Mouse (Mus musculus) intestine, embryonic 14.5 days (tissue): ENCODE measurements around the gene Rap1gap2. TPM values are rescaled to one million over a fixed set of nuclear protein-coding genes. Genes with fewer than 3 reads are reported as not detected.

ENCODE experiments used
- ATAC-seq: fragments of 200-750 bp; cut with Nextera tagmentation; replicated peaks from 2 replicates; pipeline ENCODE4 v1.8.0; 2017; ENCODE audit warnings: low read depth, moderate number of reproducible peaks, moderate TSS enrichment, moderate library complexity; ENCODE audit not compliant: low FRiP score, low TSS enrichment
- DNase-seq: peaks from one replicate; pipeline ENCODE4 v3.0.0-alpha.2; 2018; ENCODE audit warnings: low spot score
- H3K27ac ChIP-seq: fragments of 300-500 bp; sonication (generic); 2 replicates; pipeline ENCODE4 v1.5.1; 2014; ENCODE audit warnings: low read depth, mild to moderate bottlenecking, control low read depth
- H3K27me3 ChIP-seq: fragments of 300-500 bp; sonication (generic); replicated peaks from 2 replicates; pipeline ENCODE4 v1.6.1; 2014; ENCODE audit warnings: low read length, control low read depth; ENCODE audit not compliant: control insufficient read depth, insufficient read depth
- H3K36me3 ChIP-seq: fragments of 300-500 bp; sonication (generic); 2 replicates; pipeline ENCODE4 v1.6.1; 2014; ENCODE audit warnings: low read length, control low read depth; ENCODE audit not compliant: control insufficient read depth, insufficient read depth
- H3K4me1 ChIP-seq: fragments of 300-500 bp; sonication (generic); replicated peaks from 2 replicates; pipeline ENCODE4 v1.6.1; 2014; ENCODE audit warnings: low read length, control low read depth, mixed read lengths; ENCODE audit not compliant: control insufficient read depth, insufficient read depth
- H3K4me2 ChIP-seq: fragments of 300-500 bp; sonication (generic); 2 replicates; pipeline ENCODE4 v1.6.1; 2014; ENCODE audit warnings: low read length
- H3K4me3 ChIP-seq: fragments of 300-500 bp; sonication (generic); 2 replicates; pipeline ENCODE4 v1.5.1; 2014; ENCODE audit warnings: low read depth, low read length, control low read depth, mixed read lengths
- H3K9ac ChIP-seq: fragments of 300-500 bp; sonication (generic); 2 replicates; pipeline ENCODE4 v1.6.1; 2014; ENCODE audit warnings: mild to moderate bottlenecking, low read length
- H3K9me3 ChIP-seq: fragments of 300-500 bp; sonication (generic); 2 replicates; pipeline ENCODE4 v1.6.1; 2016; ENCODE audit warnings: low read length, control low read depth; ENCODE audit not compliant: control insufficient read depth
- WGBS: fragments of 180-500 bp; shearing (Covaris S2); extraction: QIAGEN DNeasy Blood & Tissue Kit; methylation state at CpG from one replicate; pipeline ENCODE4 v1.1.7; 2014; 5-methylcytosine and 5-hydroxymethylcytosine counted together
- polyA plus RNA-seq: library from polyadenylated mRNA; unstranded; fragments of >200 nt; fragmentation: Nextera tagmentation; extraction: Ambion mirVana; gene quantifications from 2 replicates; pipeline ENCODE4 v1.2.1, GENCODE M21; 2014

Gene Rap1gap2
- polyA plus RNA-seq, 1 experiment from 2014 or later = 11.6 TPM

GRCm38 (mm10) chr11:74631880-74632789 is 21.4 kb upstream of the Rap1gap2 start:
- no peak overlapping the region for H3K9ac ChIP-seq
- ATAC-seq (no peak), DNase-seq (no peak)
- H3K4me2 ChIP-seq = no peak overlapping the region
- no peaks in the 10 kb centered on the region for H3K4me1 ChIP-seq
- WGBS = 65% methylated on average over 7 of the region's 7 CpGs
- H3K36me3 ChIP-seq = no peaks in the 10 kb centered on the region
- H3K4me3 ChIP-seq = no peak overlapping the region
- no peaks in the 10 kb centered on the region for H3K9me3 ChIP-seq
- H3K27ac ChIP-seq = no peak overlapping the region
- peaks cover 2% of the 10 kb centered on the region; the same call in 1 of the 2 replicates for H3K27me3 ChIP-seq

- Histone ChIP-seq H3K27me3 (no peaks in the 10 kb centered on the region), H3K27ac (no peak overlapping the region), H3K4me2 (no peak overlapping the region), H3K36me3 (no peaks in the 10 kb centered on the region), H3K9me3 (no peaks in the 10 kb centered on the region), H3K4me3 (no peak overlapping the region), H3K9ac (no peak overlapping the region), H3K4me1 (no peaks in the 10 kb centered on the region; the same call in 1 of the 2 replicates)
- WGBS = 87% methylated on average over 3 of the region's 3 CpGs
- no peak for DNase-seq
- ATAC-seq = no peak
Measured at GRCm38 (mm10) chr11:74627481-74627880, 16.8 kb upstream of the Rap1gap2 start.

GRCm38 (mm10) chr11:74625333-74625732 is 14.6 kb upstream of the Rap1gap2 start:
- Histone ChIP-seq H3K9me3 (no peaks in the 10 kb centered on the region), H3K27me3 (peaks cover 14% of the 10 kb centered on the region), H3K27ac (no peak overlapping the region), H3K9ac (no peak overlapping the region), H3K4me2 (no peak overlapping the region), H3K4me1 (no peaks in the 10 kb centered on the region; the same call in 1 of the 2 replicates), H3K36me3 (no peaks in the 10 kb centered on the region), H3K4me3 (no peak overlapping the region)
- DNase-seq = no peak
- ATAC-seq = no peak

GRCm38 (mm10) chr11:74623693-74624092 is 13.0 kb upstream of the Rap1gap2 start:
- H3K9ac ChIP-seq = no peak overlapping the region
- 62% methylated on average over 6 of the region's 6 CpGs for whole genome bisulfite sequencing
- ATAC-seq = 0 out of 2 replicates have a peak, but pooled peaks have one; percentile 34
- peaks cover 25% of the 10 kb centered on the region for H3K27me3 ChIP-seq
- H3K36me3 ChIP-seq = no peaks in the 10 kb centered on the region
- H3K27ac ChIP-seq = no peak overlapping the region
- no peak overlapping the region for H3K4me2 ChIP-seq
- H3K4me3 ChIP-seq = no peak overlapping the region
- H3K4me1 ChIP-seq = no peaks in the 10 kb centered on the region; the same call in 1 of the 2 replicates
- DNase-seq = no peak
- no peaks in the 10 kb centered on the region for H3K9me3 ChIP-seq

- DNase-seq (no peak), ATAC-seq (no peak)
- peaks cover 33% of the 10 kb centered on the region for H3K27me3 ChIP-seq
- no peaks in the 10 kb centered on the region; the same call in 1 of the 2 replicates for H3K4me1 ChIP-seq
- WGBS = 65% methylated on average over 8 of the region's 8 CpGs
- H3K4me3 ChIP-seq = no peak overlapping the region
- no peaks in the 10 kb centered on the region for H3K9me3 ChIP-seq
- no peak overlapping the region for H3K9ac ChIP-seq
- no peak overlapping the region for H3K27ac ChIP-seq
- H3K36me3 ChIP-seq = no peaks in the 10 kb centered on the region
- no peak overlapping the region for H3K4me2 ChIP-seq
Measured at GRCm38 (mm10) chr11:74621974-74622669, 11.4 kb upstream of the Rap1gap2 start.

- Histone ChIP-seq H3K9ac (no peak overlapping the region), H3K4me2 (peak overlapping the region; percentile 49), H3K9me3 (no peaks in the 10 kb centered on the region), H3K27me3 (peaks cover 33% of the 10 kb centered on the region), H3K4me3 (0 out of 2 replicates have a peak overlapping the region, but pooled peaks have one; percentile 28), H3K4me1 (no peaks in the 10 kb centered on the region; the same call in 1 of the 2 replicates), H3K36me3 (no peaks in the 10 kb centered on the region), H3K27ac (no peak overlapping the region)
- ATAC-seq (no peak), DNase-seq (no peak)
- 5% methylated on average over 11 of the region's 16 CpGs for WGBS
Measured at GRCm38 (mm10) chr11:74619956-74620300, 9.2 kb upstream of the Rap1gap2 start.

- no peaks in the 10 kb centered on the region; the same call in 1 of the 2 replicates for H3K4me1 ChIP-seq
- no peaks in the 10 kb centered on the region for H3K9me3 ChIP-seq
- H3K36me3 ChIP-seq = no peaks in the 10 kb centered on the region
- under 1% methylated on average over 51 of the region's 63 CpGs for WGBS
- DNase-seq (peak; percentile 96), ATAC-seq (peak; percentile 86)
- H3K27me3 ChIP-seq = peaks cover 33% of the 10 kb centered on the region
- peak within 1 kb of the TSS; percentile 28 for H3K4me3 ChIP-seq
- H3K9ac ChIP-seq = no peak within 1 kb of the TSS
- H3K27ac ChIP-seq = no peak within 1 kb of the TSS
- peak within 1 kb of the TSS; percentile 49 for H3K4me2 ChIP-seq
Measured at GRCm38 (mm10) chr11:74619201-74619955, 8.7 kb upstream of the Rap1gap2 start, which contains the start of gene Ccdc92b. Gene Ccdc92b, plus strand, starts transcription at chr11:74619605.

GRCm38 (mm10) chr11:74615571-74615970 is 4.9 kb upstream of the Rap1gap2 start:
- Histone ChIP-seq H3K27ac (no peak overlapping the region), H3K9ac (no peak overlapping the region), H3K4me2 (no peak overlapping the region), H3K27me3 (peaks cover 39% of the 10 kb centered on the region), H3K36me3 (no peaks in the 10 kb centered on the region), H3K9me3 (no peaks in the 10 kb centered on the region), H3K4me1 (peaks cover 5% of the 10 kb centered on the region; the same call in 1 of the 2 replicates), H3K4me3 (no peak overlapping the region)
- no peak for DNase-seq
- no peak for ATAC-seq
- 54% methylated on average over 5 of the region's 5 CpGs for WGBS
